Mouse (Mus musculus) testis, adult 2 months (tissue): ENCODE results near the gene Tigit.

Source experiments
- CTCF ChIP-seq: fragments of 200-500 bp; IDR thresholded peaks from 2 replicates; pipeline ENCODE4 v1.5.1; 2012; ENCODE audit warnings: low read depth, mild to moderate bottlenecking, inconsistent platforms, low read length, moderate library complexity; ENCODE audit not compliant: control insufficient read depth, insufficient read depth, insufficient replicate concordance
- POLR2A ChIP-seq: fragments of 200-500 bp; IDR thresholded peaks from 2 replicates; pipeline ENCODE4 v1.6.1; 2012; ENCODE audit warnings: low read depth, mild to moderate bottlenecking, inconsistent platforms, low read length, moderate library complexity; ENCODE audit not compliant: control insufficient read depth

DNA sequence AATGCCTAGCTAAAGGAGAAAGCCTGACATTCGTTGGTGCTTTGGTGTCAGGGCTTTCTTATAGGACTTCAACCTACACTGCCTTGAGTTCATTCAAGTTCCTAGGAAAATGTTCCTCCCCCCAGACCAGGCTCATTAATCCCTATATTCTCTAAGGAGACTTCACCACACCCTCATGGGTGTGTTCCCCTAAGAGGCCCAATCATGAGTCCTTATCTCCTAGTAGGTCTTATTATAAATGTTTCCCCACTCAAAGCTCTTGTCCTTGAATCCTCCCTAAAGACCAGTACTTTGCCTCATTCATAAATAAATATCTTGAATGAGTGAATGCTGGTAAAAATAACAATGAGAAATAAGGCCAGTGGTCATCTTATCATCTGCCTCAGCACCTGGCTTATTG, 16.3 kb downstream of the Tigit start:
- TF ChIP-seq POLR2A (no peak), CTCF (no peak)
